In the genomic region with DNA sequence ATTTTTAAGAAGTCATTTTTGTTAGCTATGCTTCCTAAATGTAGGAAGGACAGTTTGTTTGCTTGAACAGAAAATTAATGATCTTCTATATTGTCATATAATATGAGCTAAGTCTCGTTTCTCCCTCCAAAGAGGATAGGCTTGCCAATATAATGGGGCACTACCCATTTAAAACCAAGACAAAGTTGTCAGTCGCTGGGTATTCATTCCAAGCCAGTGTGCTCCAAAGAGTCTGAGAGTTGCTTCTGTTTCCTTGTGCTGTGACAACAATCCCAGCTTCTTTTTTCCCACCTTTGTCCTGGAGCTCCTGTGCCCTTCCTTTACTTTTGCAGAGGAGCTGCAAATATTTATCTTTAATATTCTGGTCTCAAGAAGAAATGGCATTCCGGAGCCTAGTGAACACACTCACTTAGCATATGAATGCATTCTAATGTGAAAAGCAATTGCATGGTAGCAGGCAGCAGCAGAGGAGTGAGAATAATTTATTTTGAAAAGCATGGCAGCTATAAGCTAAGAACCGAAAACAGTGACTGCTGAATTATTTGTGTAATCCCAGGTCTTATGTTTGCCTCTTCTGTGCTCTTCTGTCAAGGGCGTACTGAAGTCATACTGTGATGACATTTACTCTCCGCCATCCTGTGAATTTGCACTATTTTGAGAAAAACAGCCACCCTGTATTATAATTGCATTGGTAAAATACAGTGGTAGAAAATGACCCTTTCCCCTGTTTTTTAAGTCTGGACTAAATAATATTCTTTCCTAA, we compare ENCODE assay signal across 13 mouse cellular contexts.
"Had no signal": no experiment of that assay in that cellular context is flagged by ENCODE, and none has a peak within 500 bp of the region (broad histone marks: within the 10 kb centered on the region; RNA-seq: fewer than 3 reads in every experiment).

No protein-coding gene starts in this region.

- H3K4me3 ChIP-seq: layer of hippocampus, adult 2 months; limb, embryonic 13.5 days; neural tube, embryonic 13.5 days had no signal

- H3K9me3 ChIP-seq: limb, embryonic 13.5 days; neural tube, embryonic 13.5 days had no signal

- H3K27ac ChIP-seq: kidney, postnatal 0 days; layer of hippocampus, adult 2 months; limb, embryonic 13.5 days; liver, embryonic 14.5 days; neural tube, embryonic 13.5 days had no signal

- H3K27me3 ChIP-seq: limb, embryonic 13.5 days; neural tube, embryonic 13.5 days had no signal

- DNase-seq: kidney, postnatal 4 days; left cerebral cortex, postnatal 4 days; lung, adult 18-20 months; retina, postnatal 1 day; right cerebral cortex, postnatal 4 days; spleen, adult 18-20 months; thymus, adult 18-20 months; thymus, postnatal 14 days had no signal

- H3K4me2 ChIP-seq: limb, embryonic 13.5 days; neural tube, embryonic 13.5 days had no signal

- H3K36me3 ChIP-seq: limb, embryonic 13.5 days; neural tube, embryonic 13.5 days had no signal

- H3K4me1 ChIP-seq: limb, embryonic 13.5 days had no signal

- H3K9ac ChIP-seq: limb, embryonic 13.5 days; liver, embryonic 14.5 days; neural tube, embryonic 13.5 days had no signal
